In the genomic region with DNA sequence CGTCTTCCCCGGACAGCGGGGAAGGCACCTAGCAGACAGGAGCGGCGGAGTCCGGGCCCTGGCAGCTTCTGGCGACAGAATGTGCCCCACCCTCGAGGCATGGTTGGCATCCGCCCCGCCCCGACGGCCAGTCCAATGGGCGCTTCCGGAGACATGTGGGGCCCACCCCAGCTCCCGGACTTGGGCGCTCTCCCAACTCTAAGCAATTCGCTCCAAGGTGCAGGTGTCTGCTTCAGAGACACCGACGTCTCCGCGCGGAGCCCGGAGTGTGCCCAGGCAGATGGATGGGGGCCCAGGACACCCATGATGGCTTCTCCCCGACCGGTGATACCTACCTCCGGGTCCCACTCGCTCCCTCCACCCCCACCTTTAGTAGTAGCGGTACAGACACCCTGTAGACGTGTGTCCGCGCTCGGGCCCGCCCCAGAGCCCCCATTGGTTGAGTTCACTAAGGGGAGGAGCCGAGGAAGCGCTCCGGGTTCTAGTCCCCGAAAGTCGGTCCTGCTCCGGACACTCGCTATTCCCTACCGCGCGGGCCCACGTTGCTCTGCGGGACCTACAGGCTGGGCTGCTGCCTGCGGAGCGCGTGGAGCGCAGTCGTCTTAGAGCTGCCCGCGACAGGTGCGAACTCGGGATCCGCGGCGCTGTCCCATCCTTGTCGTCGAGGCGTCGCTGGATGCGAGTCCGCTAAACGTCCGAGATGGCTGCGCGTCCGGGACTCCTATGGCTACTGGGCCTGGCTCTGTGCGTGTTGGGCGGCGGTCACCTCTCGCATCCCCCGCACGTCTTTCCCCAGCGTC, we compare ENCODE assay signal across 8 mouse cellular contexts. TPM values are rescaled to one million over a fixed set of nuclear protein-coding genes. Genes with fewer than 3 reads are reported as not detected.
DNase-seq lines count a peak whose midpoint lies in the region; ATAC-seq and TF ChIP-seq lines count a peak whose summit lies in the region.

A gene (plus strand): TSS at position 515 of the 800 bp plus-strand sequence.

- H3K36me3 ChIP-seq in embryonic facial prominence, embryonic 15.5 days = no peaks in the 10 kb centered on the region
- H3K36me3 ChIP-seq in kidney, embryonic 15.5 days = no peaks in the 10 kb centered on the region
- H3K36me3 ChIP-seq in testis, adult 2 months (ENCODE audit: control insufficient read depth, insufficient read depth, low read length) = no peaks in the 10 kb centered on the region

- H3K4me1 ChIP-seq in embryonic facial prominence, embryonic 15.5 days = peaks cover 18% of the 10 kb centered on the region
- H3K4me1 ChIP-seq in kidney, embryonic 15.5 days = peaks cover 12% of the 10 kb centered on the region
- peaks cover 12% of the 10 kb centered on the region for H3K4me1 ChIP-seq in testis, adult 2 months (ENCODE audit: control insufficient read depth, insufficient read depth, low read length)

- no peak for TF ChIP-seq POLR2A in testis, adult 2 months (IDR thresholded peaks at IDR 0.05; ENCODE audit: control insufficient read depth, low read depth, low read length)

- no peaks in the 10 kb centered on the region for H3K9me3 ChIP-seq in embryonic facial prominence, embryonic 15.5 days (replicated peaks)
- no peaks in the 10 kb centered on the region for H3K9me3 ChIP-seq in kidney, embryonic 15.5 days (replicated peaks)

- peaks cover 47% of the 10 kb centered on the region for H3K27me3 ChIP-seq in embryonic facial prominence, embryonic 15.5 days
- peaks cover 52% of the 10 kb centered on the region for H3K27me3 ChIP-seq in kidney, embryonic 15.5 days
- no peaks in the 10 kb centered on the region for H3K27me3 ChIP-seq in testis, adult 2 months (ENCODE audit: control insufficient read depth, insufficient read depth, low read length)

- peak within 1 kb of the TSS; percentile 31 for H3K4me3 ChIP-seq in embryonic facial prominence, embryonic 15.5 days (replicated peaks)
- H3K4me3 ChIP-seq in kidney, embryonic 15.5 days (replicated peaks) = peak within 1 kb of the TSS; percentile 33
- peak within 1 kb of the TSS; percentile 71 for H3K4me3 ChIP-seq in testis, adult 2 months (ENCODE audit: control insufficient read depth, low read depth, low read length)

- TF ChIP-seq CTCF in testis, adult 2 months (IDR thresholded peaks at IDR 0.05; ENCODE audit: control insufficient read depth, insufficient read depth, insufficient replicate concordance, low read depth, low read length) = no peak

- peak; percentile 32 for ATAC-seq in embryonic facial prominence, embryonic 15.5 days (ENCODE audit: insufficient number of reproducible peaks, low FRiP score, low TSS enrichment, low read depth)
- peak; percentile 61 for ATAC-seq in kidney, embryonic 15.5 days (replicated peaks; ENCODE audit: low FRiP score)

- peak within 1 kb of the TSS; percentile 44 for H3K4me2 ChIP-seq in embryonic facial prominence, embryonic 15.5 days (replicated peaks)
- H3K4me2 ChIP-seq in kidney, embryonic 15.5 days = peak within 1 kb of the TSS; percentile 60

- no peak within 1 kb of the TSS for H3K27ac ChIP-seq in embryonic facial prominence, embryonic 15.5 days (replicated peaks)
- no peak within 1 kb of the TSS for H3K27ac ChIP-seq in kidney, embryonic 15.5 days
- H3K27ac ChIP-seq in testis, adult 2 months (ENCODE audit: control insufficient read depth, insufficient read depth, low read depth, low read length) = no peak within 1 kb of the TSS

- 5% methylated on average over 74 of the region's 75 CpGs for WGBS in embryonic facial prominence, embryonic 15.5 days
- 7% methylated on average over 75 of the region's 75 CpGs for WGBS in kidney, embryonic 15.5 days

- DNase-seq in ZHBTc4 (ENCODE audit: low read depth, low spot score) = peak; percentile 84
- DNase-seq in lung, postnatal 14 days = peak; percentile 26
- no peak for DNase-seq in right cerebral cortex, adult 2 months (ENCODE audit: low spot score in 2 of 2)
- DNase-seq in adipocyte (ENCODE audit: low spot score) = no peak
- no peak for DNase-seq in T-cell, adult 2 months (ENCODE audit: low spot score)

- H3K9ac ChIP-seq in embryonic facial prominence, embryonic 15.5 days = no peak within 1 kb of the TSS
- no peak within 1 kb of the TSS for H3K9ac ChIP-seq in kidney, embryonic 15.5 days

RNA-seq across cellular contexts. Expression of the gene that starts here (rescaled TPM):
- 1.2 and 1.7 TPM in 2 replicates for polyA plus RNA-seq in embryonic facial prominence, embryonic 15.5 days (2015; fragmentation: Nextera tagmentation; extraction: Ambion mirVana)
- polyA plus RNA-seq in kidney, embryonic 15.5 days (2015; fragmentation: Nextera tagmentation; extraction: Ambion mirVana) = 0.33 and 0.49 TPM in 2 replicates
- 2.8 TPM in 2 replicates for polyA plus RNA-seq in testis, adult 2 months (2012; rRNA removed)

Comparison
In these comparisons a context has a peak if more than half of its experiments do, and no peak if none do; other contexts are left out.
1. Peak in ATAC-seq, H3K4me3 ChIP-seq and H3K4me2 ChIP-seq in kidney, embryonic 15.5 days; RNA of the gene not detected or under 1 TPM.
2. DNase-seq: peak in ZHBTc4 (single experiment) and lung, postnatal 14 days (single experiment); none in right cerebral cortex, adult 2 months (0 of 2), adipocyte (single experiment) and T-cell, adult 2 months (single experiment).
3. Peak in every context shown above with its lines, with median percentiles within 50 percentile points of each other: H3K4me3 ChIP-seq.